Mouse (Mus musculus): ENCODE measurements around the gene Mrpl12.
A peak's percentile ranks its signal among the peaks of the same experiment; 100 is the strongest.
"Not testable (repeated sequence)": the region's sequence is repeated elsewhere in the genome, so short reads cannot be mapped to it uniquely, and the experiment has no call there.

The Mrpl12 gene

GRCm38 (mm10) chr11:120508290-120508870 is 24.0 kb downstream of the Mrpl12 start:
- DNase-seq (ENCODE audit: extremely low spot score), result no peak

GRCm38 (mm10) chr11:120509940-120510339 is 25.5 kb downstream of the Mrpl12 start:
- no peak for DNase-seq (ENCODE audit: extremely low spot score)

GRCm38 (mm10) chr11:120510375-120511030 is 26.1 kb downstream of the Mrpl12 start:
- DNase-seq (ENCODE audit: extremely low spot score), result no peak

- peak; percentile 56 for DNase-seq (ENCODE audit: extremely low spot score)
Observed at GRCm38 (mm10) chr11:120512790-120513453, 28.5 kb downstream of the Mrpl12 start.

- not testable (repeated sequence) for DNase-seq (ENCODE audit: extremely low spot score)
Observed at GRCm38 (mm10) chr11:120514262-120514661, 29.8 kb downstream of the Mrpl12 start.

- DNase-seq (ENCODE audit: extremely low spot score), result peak; percentile 87
Observed at GRCm38 (mm10) chr11:120515611-120516010, 31.2 kb downstream of the Mrpl12 start.

GRCm38 (mm10) chr11:120517147-120517546 is 32.7 kb downstream of the Mrpl12 start:
- no peak for DNase-seq (ENCODE audit: extremely low spot score)

- no peak for DNase-seq (ENCODE audit: extremely low spot score)
Observed at GRCm38 (mm10) chr11:120518027-120518426, 33.6 kb downstream of the Mrpl12 start.

- no peak for DNase-seq (ENCODE audit: extremely low spot score)
Observed at GRCm38 (mm10) chr11:120518558-120518957, 34.1 kb downstream of the Mrpl12 start.

GRCm38 (mm10) chr11:120519738-120520137 is 35.3 kb downstream of the Mrpl12 start:
- no peak for DNase-seq (ENCODE audit: extremely low spot score)

- DNase-seq (ENCODE audit: extremely low spot score), result no peak
Observed at GRCm38 (mm10) chr11:120520498-120520897, 36.1 kb downstream of the Mrpl12 start.

- no peak for DNase-seq (ENCODE audit: extremely low spot score)
Observed at GRCm38 (mm10) chr11:120520967-120521540, 36.6 kb downstream of the Mrpl12 start.

- DNase-seq (ENCODE audit: extremely low spot score), result no peak
Observed at GRCm38 (mm10) chr11:120522581-120522980, 38.2 kb downstream of the Mrpl12 start.

- DNase-seq (ENCODE audit: extremely low spot score), result no peak
Observed at GRCm38 (mm10) chr11:120525959-120526358, 41.5 kb downstream of the Mrpl12 start.

- DNase-seq (ENCODE audit: extremely low spot score), result no peak
Observed at GRCm38 (mm10) chr11:120527690-120528354, 43.4 kb downstream of the Mrpl12 start.

GRCm38 (mm10) chr11:120528903-120529302 is 44.5 kb downstream of the Mrpl12 start:
- DNase-seq (ENCODE audit: extremely low spot score), result no peak

GRCm38 (mm10) chr11:120530085-120530964 is 45.9 kb downstream of the Mrpl12 start, which contains the start of gene Gcgr:
Gcgr (plus strand) TSS chr11:120530699.
- peak; percentile 46 for DNase-seq (ENCODE audit: extremely low spot score)

- DNase-seq (ENCODE audit: extremely low spot score), result no peak
Observed at GRCm38 (mm10) chr11:120531646-120532045, 47.2 kb downstream of the Mrpl12 start.

- no peak for DNase-seq (ENCODE audit: extremely low spot score)
Observed at GRCm38 (mm10) chr11:120534093-120534492, 49.7 kb downstream of the Mrpl12 start.

GRCm38 (mm10) chr11:120535145-120535544 is 50.7 kb downstream of the Mrpl12 start:
- no peak for DNase-seq (ENCODE audit: extremely low spot score)

GRCm38 (mm10) chr11:120535804-120536203 is 51.4 kb downstream of the Mrpl12 start:
- DNase-seq (ENCODE audit: extremely low spot score), result no peak
